Mouse (Mus musculus) liver, embryonic 16.5 days (tissue): ENCODE data around the gene Chtop. TPM values are rescaled to one million over a fixed set of nuclear protein-coding genes. Genes with fewer than 3 reads are reported as not detected.

Experiments used
- ATAC-seq: fragments of 200-750 bp; cut with Nextera tagmentation; 2 replicates; pipeline ENCODE4 v1.8.0; 2017; ENCODE audit warnings: low read depth, mild to moderate bottlenecking, moderate number of reproducible peaks, moderate library complexity
- H3K27ac ChIP-seq: fragments of 300-500 bp; sonication (generic); 2 replicates; pipeline ENCODE4 v1.5.1; 2014; ENCODE audit warnings: mild to moderate bottlenecking, low read length
- H3K27me3 ChIP-seq: fragments of 300-500 bp; sonication (generic); 2 replicates; pipeline ENCODE4 v1.6.1; 2014; ENCODE audit warnings: low read depth, low read length, mixed read lengths; ENCODE audit not compliant: control insufficient read depth, insufficient read depth
- H3K36me3 ChIP-seq: fragments of 300-500 bp; sonication (generic); 2 replicates; pipeline ENCODE4 v1.6.1; 2014; ENCODE audit warnings: mild to moderate bottlenecking; ENCODE audit not compliant: control insufficient read depth, insufficient read depth
- H3K4me1 ChIP-seq: fragments of 300-500 bp; sonication (generic); 2 replicates; pipeline ENCODE4 v1.6.1; 2014; ENCODE audit warnings: low read depth, low read length, mixed read lengths; ENCODE audit not compliant: control insufficient read depth
- H3K4me2 ChIP-seq: fragments of 300-500 bp; sonication (generic); 2 replicates; pipeline ENCODE4 v1.6.1; 2014; ENCODE audit warnings: low read depth, low read length, mixed read lengths
- H3K4me3 ChIP-seq: fragments of 300-500 bp; sonication (generic); 2 replicates; pipeline ENCODE4 v1.5.1; 2014; ENCODE audit warnings: low read depth, mild to moderate bottlenecking, low read length
- H3K9ac ChIP-seq: fragments of 300-500 bp; sonication (generic); 2 replicates; pipeline ENCODE4 v1.6.1; 2014; ENCODE audit warnings: low read depth, low read length
- H3K9me3 ChIP-seq: fragments of 300-500 bp; sonication (generic); replicated peaks from 2 replicates; pipeline ENCODE4 v1.6.1; 2016; ENCODE audit warnings: low read length; ENCODE audit not compliant: control insufficient read depth
- WGBS: fragments of 180-500 bp; shearing (Covaris S2); extraction: QIAGEN DNeasy Blood & Tissue Kit; methylation state at CpG from one replicate; pipeline ENCODE4 v1.1.7; 2014; ENCODE audit not compliant: insufficient replicate concordance; 5-methylcytosine and 5-hydroxymethylcytosine counted together
- polyA plus RNA-seq: library from polyadenylated mRNA; unstranded; fragments of >200 nt; fragmentation: Nextera tagmentation; extraction: Ambion mirVana; gene quantifications from 2 replicates; pipeline ENCODE4 v1.2.1, GENCODE M21; 2015

Chtop gene
- polyA plus RNA-seq, 1 experiment from 2014 or later, result 38.8 TPM

DNA sequence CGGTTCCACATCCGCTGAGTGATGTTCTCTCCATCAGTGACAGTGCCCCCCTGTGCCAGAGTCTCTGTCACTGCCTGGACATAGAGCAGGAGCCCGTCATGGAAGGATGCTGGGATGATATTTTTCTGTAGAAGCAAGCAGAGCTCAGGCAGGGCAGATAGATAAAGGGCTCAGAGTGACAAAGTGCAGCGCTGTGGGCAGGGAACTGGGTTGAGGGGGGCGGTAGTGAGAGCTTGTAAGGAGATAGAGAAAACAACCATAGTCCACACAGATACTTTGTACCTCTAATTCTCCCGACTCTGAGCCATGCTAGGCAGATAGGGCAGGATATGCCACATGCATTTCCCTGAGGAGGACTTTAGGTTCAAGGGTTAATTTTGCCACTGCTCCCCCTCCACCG, 46.7 kb downstream of the Chtop start:
- 36% methylated on average over 7 of the region's 7 CpGs for WGBS
- Histone ChIP-seq H3K36me3 (no peaks in the 10 kb centered on the region), H3K27ac (no peak overlapping the region), H3K27me3 (peaks cover 57% of the 10 kb centered on the region), H3K4me3 (no peak overlapping the region), H3K4me1 (peaks cover 5% of the 10 kb centered on the region), H3K9me3 (no peaks in the 10 kb centered on the region), H3K4me2 (no peak overlapping the region), H3K9ac (no peak overlapping the region)
- ATAC-seq, result no peak

DNA sequence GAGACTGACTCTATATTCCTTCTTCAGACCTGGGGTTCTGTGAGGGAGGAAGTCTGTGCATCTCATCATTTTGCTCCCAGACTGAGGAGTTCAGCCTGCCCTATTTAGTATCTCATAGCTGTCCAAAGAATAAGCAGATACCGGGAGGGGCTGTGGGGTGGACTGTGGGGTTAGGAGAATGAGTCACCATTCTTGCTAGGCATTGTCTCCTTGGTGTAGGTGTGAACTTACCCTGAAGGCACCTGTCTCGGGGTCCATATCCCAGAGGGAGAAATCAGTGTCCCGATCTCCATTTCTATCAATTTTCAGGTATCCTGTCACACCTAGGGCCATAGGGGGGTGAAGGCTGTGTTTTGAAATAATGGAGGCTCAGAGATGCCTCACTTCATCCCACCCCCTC, 47.4 kb downstream of the Chtop start:
- no peak overlapping the region for H3K27ac ChIP-seq
- no peak for ATAC-seq
- no peaks in the 10 kb centered on the region for H3K9me3 ChIP-seq
- peaks cover 56% of the 10 kb centered on the region for H3K27me3 ChIP-seq
- no peak overlapping the region for H3K9ac ChIP-seq
- no peaks in the 10 kb centered on the region for H3K36me3 ChIP-seq
- H3K4me3 ChIP-seq, result no peak overlapping the region
- 68% methylated on average over 3 of the region's 3 CpGs for WGBS
- H3K4me1 ChIP-seq, result peaks cover 5% of the 10 kb centered on the region
- no peak overlapping the region for H3K4me2 ChIP-seq

DNA sequence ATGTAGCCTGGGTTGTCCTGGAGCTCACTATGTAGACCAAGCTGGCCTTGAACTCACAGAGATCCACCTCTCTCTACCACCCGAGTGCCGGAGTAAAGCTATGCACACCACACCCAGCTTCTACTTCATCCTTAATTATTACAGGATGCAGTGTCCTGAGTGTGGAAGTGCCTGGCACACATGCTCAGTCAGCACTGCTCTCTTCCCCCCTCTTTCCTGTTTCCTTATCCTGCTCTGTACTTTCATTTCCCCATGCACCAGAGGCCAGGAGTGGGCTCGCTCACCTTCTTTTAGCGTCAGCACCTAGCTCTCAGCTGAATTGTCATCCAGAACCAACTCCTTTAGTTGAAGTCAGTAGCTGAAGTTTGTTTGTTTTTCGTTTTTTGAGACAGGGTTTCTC, 49.0 kb downstream of the Chtop start:
- Histone ChIP-seq H3K4me3 (no peak overlapping the region), H3K4me1 (no peaks in the 10 kb centered on the region; the same call in none of the 2 replicates), H3K27me3 (peaks cover 40% of the 10 kb centered on the region), H3K9ac (no peak overlapping the region), H3K27ac (no peak overlapping the region), H3K4me2 (no peak overlapping the region), H3K36me3 (no peaks in the 10 kb centered on the region), H3K9me3 (no peaks in the 10 kb centered on the region)
- ATAC-seq, result no peak
- 52% methylated on average over 5 of the region's 5 CpGs for WGBS

GRCm38 (mm10) chr3:90459727-90460126, 49.6 kb downstream of the Chtop start:
- WGBS, result 73% methylated on average over 9 of the region's 9 CpGs
- Histone ChIP-seq H3K4me3 (no peak overlapping the region), H3K27ac (no peak overlapping the region), H3K4me1 (no peaks in the 10 kb centered on the region; the same call in 1 of the 2 replicates), H3K9ac (no peak overlapping the region), H3K4me2 (no peak overlapping the region), H3K27me3 (peaks cover 34% of the 10 kb centered on the region), H3K9me3 (no peaks in the 10 kb centered on the region), H3K36me3 (no peaks in the 10 kb centered on the region)
- ATAC-seq, result no peak

DNA sequence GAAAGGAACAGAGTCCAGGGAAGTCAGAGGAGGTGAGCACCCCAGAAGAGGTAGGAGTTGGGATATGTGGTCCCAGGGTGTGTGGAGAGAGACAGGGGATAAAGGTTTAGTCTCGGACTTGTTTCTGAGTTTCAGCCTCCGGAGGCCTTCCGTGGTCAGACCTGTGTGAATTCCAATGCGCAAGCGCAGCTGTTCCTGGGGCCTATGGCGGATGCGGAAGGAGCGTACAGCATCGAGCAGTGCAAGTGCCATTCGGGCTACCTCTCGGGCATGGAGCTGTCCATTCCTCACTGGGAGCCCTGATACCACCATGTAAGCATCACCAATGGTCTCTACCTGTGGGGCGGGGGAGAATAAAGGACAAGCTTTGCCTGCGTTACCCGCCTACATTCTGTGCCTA, 54.4 kb downstream of the Chtop start:
- H3K27ac ChIP-seq, result no peak overlapping the region
- no peak overlapping the region for H3K4me3 ChIP-seq
- peaks cover 1% of the 10 kb centered on the region; the same call in 1 of the 2 replicates for H3K27me3 ChIP-seq
- H3K4me1 ChIP-seq, result no peaks in the 10 kb centered on the region; the same call in 1 of the 2 replicates
- no peaks in the 10 kb centered on the region for H3K36me3 ChIP-seq
- no peak for ATAC-seq
- H3K9me3 ChIP-seq, result no peaks in the 10 kb centered on the region
- 78% methylated on average over 14 of the region's 14 CpGs for WGBS
- no peak overlapping the region for H3K4me2 ChIP-seq
- no peak overlapping the region for H3K9ac ChIP-seq

DNA sequence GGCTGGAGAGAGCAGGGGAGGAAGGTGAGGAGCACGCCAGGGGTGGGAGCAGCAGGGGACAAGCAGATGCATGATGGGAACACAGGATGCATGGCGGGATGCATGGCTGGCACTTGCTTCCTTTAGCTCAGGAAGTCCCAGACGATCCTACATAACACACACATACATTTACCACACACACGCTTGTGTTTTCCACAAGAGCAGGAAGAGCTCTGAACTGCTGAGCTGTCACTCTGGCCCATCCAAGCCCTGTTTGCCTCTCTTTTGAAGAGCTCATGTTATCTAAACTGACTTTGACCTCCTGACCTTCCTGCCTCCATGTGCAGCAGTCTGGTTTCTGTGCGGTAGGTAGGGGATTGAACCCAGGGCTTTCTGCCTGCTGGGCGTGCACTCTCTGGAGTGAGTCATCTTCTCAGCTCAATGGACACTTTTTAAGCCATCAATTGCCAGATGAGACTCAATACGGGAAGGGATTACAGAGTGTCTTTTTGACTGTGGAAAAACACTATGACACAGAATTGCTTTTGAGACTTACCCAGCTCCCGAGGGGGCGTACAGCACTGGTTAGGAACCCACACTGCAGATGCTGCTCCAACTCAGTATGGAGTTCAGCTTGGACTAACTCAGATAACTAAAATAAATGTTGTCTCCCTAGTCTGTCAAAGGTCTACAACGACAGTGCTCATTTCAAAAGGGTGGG, 57.8 kb downstream of the Chtop start:
- peaks cover 1% of the 10 kb centered on the region for H3K4me1 ChIP-seq
- H3K4me2 ChIP-seq, result peak overlapping the region; percentile 32
- ATAC-seq, result peak; percentile 25; the same call in 1 of the 2 replicates

DNA sequence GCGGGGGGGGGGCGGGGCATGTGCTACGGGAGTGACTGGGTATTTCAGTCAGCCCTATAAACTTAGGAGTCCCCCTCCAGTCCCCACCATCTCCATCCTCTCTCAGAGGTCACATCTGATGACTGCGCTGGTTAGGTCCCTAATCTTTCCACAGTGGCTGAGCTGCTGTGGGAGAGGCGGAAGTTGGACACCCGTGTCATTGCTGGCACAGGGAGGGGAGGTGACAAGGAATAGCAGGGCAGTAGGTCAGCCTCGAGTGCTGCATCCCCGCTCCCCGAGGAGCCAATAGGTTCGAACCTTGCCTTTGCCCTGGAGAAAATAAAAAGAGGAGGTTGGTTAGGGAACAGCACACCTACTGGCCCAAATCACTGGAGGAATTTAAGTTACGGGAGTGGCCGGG, 58.4 kb downstream of the Chtop start:
- 29% methylated on average over 11 of the region's 12 CpGs for WGBS
- Histone ChIP-seq H3K27me3 (no peaks in the 10 kb centered on the region), H3K4me1 (peaks cover 5% of the 10 kb centered on the region), H3K36me3 (no peaks in the 10 kb centered on the region), H3K4me3 (peak overlapping the region; percentile 21; the same call in 1 of the 2 replicates), H3K9me3 (no peaks in the 10 kb centered on the region), H3K4me2 (peak overlapping the region; percentile 32), H3K27ac (no peak overlapping the region), H3K9ac (no peak overlapping the region)
- no peak for ATAC-seq

More for the DNA sequence above, 57.8 kb downstream of the Chtop start:
- Histone ChIP-seq H3K27ac (no peak overlapping the region), H3K27me3 (no peaks in the 10 kb centered on the region), H3K9ac (no peak overlapping the region), H3K9me3 (no peaks in the 10 kb centered on the region), H3K36me3 (no peaks in the 10 kb centered on the region), H3K4me3 (peak overlapping the region; percentile 21; the same call in 1 of the 2 replicates)
- 33% methylated on average over 10 of the region's 10 CpGs for WGBS

Other genes starting within 250 kb of the Chtop start
- 2.3 and 2.8 TPM in 2 replicates for gene Dennd4b, start 244.3 kb downstream of the Chtop start, polyA plus RNA-seq
- gene Gatad2b, start 216.3 kb downstream of the Chtop start, polyA plus RNA-seq, result 3.2 and 3.9 TPM in 2 replicates
- 1.1 and 1.5 TPM in 2 replicates for gene Slc27a3, start 119.6 kb downstream of the Chtop start, polyA plus RNA-seq
- gene Ints3, start 75.9 kb downstream of the Chtop start, polyA plus RNA-seq, result 6.7 and 7.2 TPM in 2 replicates
- 4.1 and 4.3 TPM in 2 replicates for gene Npr1, start 43.6 kb downstream of the Chtop start, polyA plus RNA-seq
- gene Ilf2, start 33.4 kb downstream of the Chtop start, polyA plus RNA-seq, result 44.8 and 48.7 TPM in 2 replicates
- 17.8 and 18.2 TPM in 2 replicates for gene Snapin, start 18.5 kb downstream of the Chtop start, polyA plus RNA-seq
- 26.5 and 33.8 TPM in 2 replicates for gene S100a1, start 4.9 kb upstream of the Chtop start, polyA plus RNA-seq
- 18.9 and 19.6 TPM in 2 replicates for gene S100a13, start 4.9 kb upstream of the Chtop start, polyA plus RNA-seq
- 0.09 TPM in 1 of 2 replicates, not detected in the other for gene S100a14, start 17.4 kb upstream of the Chtop start, polyA plus RNA-seq
- gene S100a16, start 27.8 kb upstream of the Chtop start, polyA plus RNA-seq, result 31.5 and 34.8 TPM in 2 replicates
- gene S100a3, start 51.1 kb upstream of the Chtop start, polyA plus RNA-seq, result not detected in 2 replicates
- gene S100a2, start 80.7 kb upstream of the Chtop start, polyA plus RNA-seq, result not detected in 2 replicates
- gene Gm42674, start 92.4 kb upstream of the Chtop start, polyA plus RNA-seq, result not detected in 2 replicates
- gene S100a4, start 94.3 kb upstream of the Chtop start, polyA plus RNA-seq, result 2.2 and 2.5 TPM in 2 replicates
- not detected in 2 replicates for gene S100a5, start 99.0 kb upstream of the Chtop start, polyA plus RNA-seq
- 18.6 and 18.7 TPM in 2 replicates for gene S100a6, start 103.4 kb upstream of the Chtop start, polyA plus RNA-seq
- gene S100a7a, start 144.5 kb upstream of the Chtop start, polyA plus RNA-seq, result 0.06 TPM in 1 of 2 replicates, not detected in the other
- gene S100a8, start 159.5 kb upstream of the Chtop start, polyA plus RNA-seq, result 2,698 and 2,791 TPM in 2 replicates
- 1,737 and 1,805 TPM in 2 replicates for gene S100a9, start 186.2 kb upstream of the Chtop start, polyA plus RNA-seq
- gene Pglyrp4, start 217.4 kb upstream of the Chtop start, polyA plus RNA-seq, result 0.06 TPM in 1 of 2 replicates, not detected in the other